Mouse (Mus musculus): Measurements from ENCODE around the gene Brd3os. TPM values are rescaled to one million over a fixed set of nuclear protein-coding genes. Genes with fewer than 3 reads are reported as not detected.

Brd3os gene
- total RNA-seq (2023), result under 1 TPM; 0.26 to 0.53 TPM

DNA sequence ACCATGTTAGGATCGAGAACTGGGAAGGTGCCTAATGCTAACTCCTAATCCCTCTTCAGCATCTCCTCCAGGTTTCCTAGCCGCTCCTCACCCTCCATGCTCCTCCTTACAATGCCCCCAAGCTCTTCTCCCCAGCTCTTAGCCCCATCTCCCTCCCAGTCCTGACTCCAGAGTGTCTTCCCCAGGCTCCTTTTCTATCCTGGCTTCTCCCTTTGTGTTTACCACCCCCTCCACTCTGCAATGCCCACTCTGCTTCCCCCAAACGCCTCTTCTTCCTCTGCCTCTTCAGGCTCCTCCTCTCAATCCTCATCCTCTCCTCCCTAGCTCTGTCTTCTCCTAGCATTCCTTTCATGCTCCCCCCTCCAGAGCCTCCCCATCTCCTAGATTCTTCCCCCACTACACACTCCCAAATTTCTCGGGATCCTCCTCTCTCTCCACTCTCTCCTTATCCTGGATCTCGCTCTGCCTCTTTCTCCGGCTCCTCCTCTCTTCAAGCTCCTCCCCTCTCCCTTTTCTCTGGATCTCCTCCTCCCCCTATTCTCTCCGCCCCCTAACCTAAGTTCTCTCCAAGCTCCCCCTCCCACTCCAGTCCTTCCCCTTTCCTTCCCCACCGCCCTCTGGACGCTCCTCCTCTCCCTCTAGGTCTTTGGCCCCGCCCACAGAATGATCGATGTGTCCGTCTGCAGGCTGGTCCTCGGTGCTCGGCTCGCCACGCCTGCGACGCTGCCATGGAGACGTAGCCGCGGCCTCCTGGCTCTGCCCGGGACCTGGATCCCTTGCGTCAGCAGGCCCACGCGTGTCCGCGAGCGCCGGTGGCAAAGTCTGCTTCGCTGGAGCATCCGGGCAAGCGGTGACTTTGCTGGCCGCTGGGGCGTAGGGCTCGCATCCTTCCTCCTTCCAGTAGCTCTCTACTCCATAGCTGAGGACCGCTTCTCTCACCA is at the start of gene Brd3os:
TSS of gene Brd3os (plus strand) at position 558 of the 941 bp plus-strand sequence.

DNA sequence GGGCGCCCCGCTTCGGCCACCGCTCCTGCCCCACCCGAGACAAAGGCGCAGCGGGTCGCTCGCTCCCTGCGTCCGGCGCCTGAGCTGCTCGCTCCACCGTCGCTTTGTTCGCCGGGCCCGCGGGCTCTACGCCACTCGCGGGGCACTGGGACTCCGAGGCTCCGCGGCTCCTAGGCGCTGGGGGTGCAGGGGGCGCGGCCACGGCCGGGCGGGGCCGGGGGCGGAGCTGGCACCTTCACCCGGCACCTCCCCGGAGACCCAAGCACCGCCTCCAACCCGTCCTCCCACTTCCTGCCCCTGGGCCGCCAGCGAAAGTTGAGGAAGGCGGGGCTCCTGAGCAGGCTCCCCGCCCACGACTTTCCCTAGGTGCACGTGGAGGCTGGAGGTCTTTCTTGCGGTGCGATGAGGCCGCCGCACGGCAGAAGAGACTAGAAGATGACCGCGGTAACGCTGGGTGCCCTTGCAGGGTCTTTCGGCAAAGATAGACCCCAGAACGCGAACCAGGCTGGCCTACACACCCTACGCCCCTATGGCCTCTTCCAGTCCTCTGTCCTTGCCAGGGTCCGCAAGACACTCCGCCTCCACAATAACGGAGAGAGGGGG is 15.2 kb upstream of the Brd3os start, which contains the start of gene Vav2:
TSS of gene Vav2 (minus strand) at position 179 of the 603 bp plus-strand sequence.

Other genes starting within 250 kb of the Brd3os start
- gene Sardh, start 194.0 kb upstream of the Brd3os start, total RNA-seq (2023), result under 1 TPM in 1 of 2 experiments, not detected in 1; 0.18 TPM
- gene Vav2, start 15.3 kb upstream of the Brd3os start, total RNA-seq (2023), result 1 to 10 TPM; 6.1 to 9.5 TPM
- 10 to 100 TPM; 78.9 to 85.4 TPM for gene Brd3, start 65.3 kb downstream of the Brd3os start, total RNA-seq (2023)
- gene Wdr5, start 72.8 kb downstream of the Brd3os start, total RNA-seq (2023), result 10 to 100 TPM; 51.5 to 60.4 TPM
- gene Rxra, start 234.1 kb downstream of the Brd3os start, total RNA-seq (2023), result 10 to 100 TPM; 32.3 to 43.8 TPM

Measured in neutrophil, adult 59 days (primary cell).